Mouse (Mus musculus) urinary bladder, adult 18-20 months (tissue): Measurements from ENCODE around the gene Ambra1.
"Not testable (repeated sequence)": the region's sequence is repeated elsewhere in the genome, so short reads cannot be mapped to it uniquely, and the experiment has no call there.

Experiments
- DNase-seq, 2 experiments: peaks; one replicate each; pipeline ENCODE4 v3.0.0; 2022; ENCODE audit warnings: low spot score in 2 of 2, mixed read lengths in 2 of 2

Gene Ambra1

GRCm38 (mm10) chr2:91729971-91730821 is at the start of gene Ambra1:
TSS of gene Ambra1 (plus strand) at chr2:91730134.
- DNase-seq = peak; percentile 78 to 82

- no peak for DNase-seq
Measured at GRCm38 (mm10) chr2:91682850-91683249, 47.1 kb upstream of the Ambra1 start.

GRCm38 (mm10) chr2:91683919-91684318 is 46.0 kb upstream of the Ambra1 start:
- no peak for DNase-seq

GRCm38 (mm10) chr2:91689452-91689851 is 40.5 kb upstream of the Ambra1 start:
- no peak for DNase-seq

GRCm38 (mm10) chr2:91695436-91696224 is 34.3 kb upstream of the Ambra1 start:
- no peak for DNase-seq

- no peak for DNase-seq
Measured at GRCm38 (mm10) chr2:91696225-91696590, 33.7 kb upstream of the Ambra1 start.

GRCm38 (mm10) chr2:91699225-91699624 is 30.7 kb upstream of the Ambra1 start:
- DNase-seq = no peak

GRCm38 (mm10) chr2:91701366-91701765 is 28.6 kb upstream of the Ambra1 start:
- no peak for DNase-seq

GRCm38 (mm10) chr2:91705736-91706135 is 24.2 kb upstream of the Ambra1 start:
- DNase-seq = no peak

GRCm38 (mm10) chr2:91706456-91706855 is 23.5 kb upstream of the Ambra1 start:
- no peak for DNase-seq

GRCm38 (mm10) chr2:91708361-91708760 is 21.6 kb upstream of the Ambra1 start:
- no peak for DNase-seq

GRCm38 (mm10) chr2:91710272-91711234 is 19.4 kb upstream of the Ambra1 start, which contains the start of the genes Atg13 and Harbi1:
TSS of gene Atg13 (minus strand) at chr2:91710576.
TSS of gene Harbi1 (plus strand) at chr2:91710852.
- peak; percentile 88 to 89 for DNase-seq

GRCm38 (mm10) chr2:91711256-91711925 is 18.5 kb upstream of the Ambra1 start:
- DNase-seq = peak; percentile 15 to 24

- no peak for DNase-seq
Measured at GRCm38 (mm10) chr2:91714921-91715320, 15.0 kb upstream of the Ambra1 start.

- no peak for DNase-seq
Measured at GRCm38 (mm10) chr2:91718276-91718675, 11.7 kb upstream of the Ambra1 start.

- DNase-seq = no peak
Measured at GRCm38 (mm10) chr2:91723382-91723781, 6.6 kb upstream of the Ambra1 start.

GRCm38 (mm10) chr2:91723951-91724350 is 6.0 kb upstream of the Ambra1 start:
- no peak for DNase-seq

GRCm38 (mm10) chr2:91724716-91725115 is 5.2 kb upstream of the Ambra1 start:
- DNase-seq = no peak

GRCm38 (mm10) chr2:91725476-91725875 is 4.5 kb upstream of the Ambra1 start:
- DNase-seq = not testable (repeated sequence)

- no peak for DNase-seq
Measured at GRCm38 (mm10) chr2:91727011-91727410, 2.9 kb upstream of the Ambra1 start.

- DNase-seq = no peak
Measured at GRCm38 (mm10) chr2:91729571-91729970, 363 bp upstream of the Ambra1 start.
